Mouse (Mus musculus) adrenal gland, adult 18-20 months (tissue): ENCODE data around the gene Ldhb. TPM values are rescaled to one million over a fixed set of nuclear protein-coding genes. Genes with fewer than 3 reads are reported as not detected.

Experiments used
- DNase-seq, 2 experiments: peaks; one replicate each; pipeline ENCODE4 v3.0.0; 2021 to 2022; ENCODE audit warnings: low spot score in 2 of 2
- total RNA-seq, 2 experiments: library from RNA; stranded (reverse); gene quantifications; 1 replicate in 1 of 2; 2 replicates in 1 of 2; pipeline ENCODE4 v1.2.3; 2021

The Ldhb gene
- total RNA-seq, 2 experiments from 2014 or later: 208 to 422 TPM

- DNase-seq: no peak
Observed at GRCm38 (mm10) chr6:142453311-142453710, 54.4 kb downstream of the Ldhb start.

GRCm38 (mm10) chr6:142451381-142451780 lies 56.4 kb downstream of the Ldhb start:
- no peak for DNase-seq

Other genes with a start within 250 kb of the Ldhb start
- not detected for gene Iapp, start 209.5 kb downstream of the Ldhb start, total RNA-seq
- gene Slco1a5, start 185.0 kb downstream of the Ldhb start, total RNA-seq: not detected
- 10 to 100 TPM in 1 of 2 experiments, 1 to 10 TPM in 1; 9.5 to 12.7 TPM for gene Pyroxd1, start 162.3 kb downstream of the Ldhb start, total RNA-seq
- 10 to 100 TPM; 11.1 to 12.3 TPM for gene Recql, start 120.9 kb downstream of the Ldhb start, total RNA-seq
- 10 to 100 TPM; 35.5 to 38.9 TPM for gene Golt1b, start 120.7 kb downstream of the Ldhb start, total RNA-seq
- under 1 TPM; 0.19 to 0.33 TPM for gene Spx, start 94.5 kb downstream of the Ldhb start, total RNA-seq
- 10 to 100 TPM; 11.9 to 25.7 TPM for gene Gys2, start 34.8 kb downstream of the Ldhb start, total RNA-seq
- 10 to 100 TPM in 1 of 2 experiments, 1 to 10 TPM in 1; 6.4 to 10.9 TPM for gene Kcnj8, start 63.7 kb upstream of the Ldhb start, total RNA-seq
- 10 to 100 TPM; 13.3 to 14.0 TPM for gene Abcc9, start 194.4 kb upstream of the Ldhb start, total RNA-seq
- gene Cmas, start 248.7 kb upstream of the Ldhb start, total RNA-seq: 10 to 100 TPM; 27.1 to 29.9 TPM